Mouse (Mus musculus) adrenal gland, adult 10 weeks (tissue): ENCODE results near the gene Maz. TPM values are rescaled to one million over a fixed set of nuclear protein-coding genes. Genes with fewer than 3 reads are reported as not detected.

Experiments used
- polyA plus RNA-seq: library from polyadenylated mRNA; stranded (reverse); fragments of 350-450 nt; fragmentation: Illumina TruSeq; extraction: RNeasy Lipid Tissue Mini Kit (QIAGEN cat#74804); gene quantifications from one replicate; pipeline ENCODE4 v1.2.3, GENCODE M21; 2014; ENCODE audit warnings: low read depth, low replicate concordance

Gene Maz
- 19.4 TPM for polyA plus RNA-seq

DNA sequence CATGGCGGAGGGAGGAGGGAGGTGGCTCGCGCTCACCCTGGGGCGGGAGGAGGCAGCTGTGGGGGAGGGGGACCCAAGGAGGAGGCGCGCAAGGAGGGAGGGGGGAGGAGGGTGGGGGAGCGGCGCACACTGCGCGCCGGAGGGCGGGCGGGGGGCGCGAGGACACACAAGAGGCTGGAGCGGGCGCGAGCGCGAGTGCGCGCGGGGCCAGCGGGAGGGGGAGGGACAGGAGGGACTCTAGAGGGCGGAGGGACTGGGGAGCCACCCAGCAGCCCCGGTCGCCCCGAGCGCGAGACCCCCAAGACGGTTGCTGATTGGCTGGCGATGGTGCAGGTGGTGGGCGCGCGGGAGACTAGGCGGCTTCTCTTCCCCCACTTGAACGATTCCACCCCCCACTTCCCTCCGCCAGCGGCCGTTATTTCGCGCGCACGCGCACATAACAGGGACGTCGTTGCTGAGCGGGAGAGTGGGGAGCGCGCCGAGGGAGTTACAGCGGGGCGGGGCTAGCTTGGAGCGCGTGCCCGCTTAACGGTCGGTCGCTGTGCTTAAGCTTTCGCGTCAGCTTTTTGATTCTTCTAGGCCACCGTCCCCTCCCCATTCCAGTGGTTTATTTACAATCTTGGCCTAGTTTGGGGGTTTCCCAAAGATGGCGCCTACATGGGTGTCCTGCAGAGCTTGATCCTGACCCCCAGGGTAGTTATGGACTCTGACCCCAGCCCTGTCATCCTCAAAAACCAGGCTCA, at the start of gene Maz:
Gene Maz, minus strand, starts transcription at position 54 of the 743 bp plus-strand sequence.

DNA sequence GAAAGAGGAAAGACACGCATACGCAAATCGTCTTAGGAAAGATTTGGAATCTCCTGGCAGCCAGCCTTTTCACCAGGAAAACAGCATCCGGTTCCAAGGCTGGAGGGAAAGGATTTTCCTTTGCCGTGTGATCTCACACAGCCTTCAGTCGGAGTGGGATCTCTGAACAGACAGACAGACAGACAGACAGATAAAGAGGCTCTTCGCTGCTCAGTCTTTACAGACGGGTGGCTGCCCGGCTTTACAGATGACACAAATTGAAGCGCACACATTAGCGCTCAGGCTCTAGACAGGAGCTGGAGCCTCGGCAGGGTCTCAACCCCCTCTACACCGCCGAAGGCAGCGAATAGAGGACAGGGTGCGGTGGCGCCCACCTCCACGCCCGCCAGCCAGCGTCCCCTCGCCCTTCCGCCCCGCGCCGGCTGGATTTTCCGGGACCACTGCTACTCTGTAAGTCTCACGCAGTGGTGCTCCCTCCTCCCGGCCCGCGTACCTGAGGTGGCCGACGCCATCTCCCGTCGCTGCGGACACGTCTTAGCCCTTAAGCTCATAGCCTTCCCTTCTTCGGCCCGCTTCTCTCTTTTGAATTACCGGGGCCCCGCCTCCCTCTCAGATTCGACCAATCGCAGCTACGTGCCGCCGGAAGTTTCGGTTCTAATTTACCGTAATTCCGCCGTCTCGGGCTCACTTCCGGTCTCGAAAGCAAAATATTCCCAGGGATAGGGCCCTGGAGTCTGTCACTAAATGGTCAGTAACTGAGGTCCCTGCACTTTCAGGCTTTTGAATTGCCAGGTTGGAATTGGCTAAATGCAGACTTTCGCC, 15.2 kb upstream of the Maz start, which contains the start of gene Kif22:
Gene Kif22, minus strand, starts transcription at position 621 of the 822 bp plus-strand sequence.

DNA sequence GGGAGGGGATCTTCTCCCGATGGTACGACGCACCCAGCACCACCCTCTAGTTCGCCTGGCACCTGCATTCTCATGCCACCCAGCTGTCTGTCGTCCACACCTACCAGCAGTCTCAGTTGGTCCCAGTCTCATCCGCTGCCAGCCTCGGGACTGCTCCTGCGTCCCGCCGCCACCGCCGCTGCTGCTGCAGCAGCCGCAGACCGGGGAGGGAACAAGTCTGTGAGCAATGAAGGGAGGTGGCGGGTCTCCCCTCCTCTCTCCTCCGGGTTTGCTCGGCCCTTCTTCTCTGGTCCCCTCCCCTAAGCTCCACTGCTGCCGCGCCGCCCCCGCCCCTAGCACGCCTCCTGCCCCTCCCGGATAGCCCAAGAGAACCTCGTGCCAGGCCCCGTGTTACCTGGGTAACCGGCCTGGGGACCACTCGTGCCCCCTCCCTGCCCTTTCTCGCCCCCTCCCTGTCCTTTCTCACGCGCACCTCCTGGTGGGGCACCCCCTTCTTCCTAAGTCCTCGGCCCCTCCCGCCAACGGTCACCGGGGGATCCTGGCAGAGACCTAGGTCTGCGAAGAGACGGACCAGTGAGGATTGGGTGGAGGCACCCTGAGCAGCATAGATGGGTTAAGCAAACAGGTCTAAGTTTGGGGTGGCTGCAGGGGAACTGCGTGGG, 5.8 kb downstream of the Maz start, which contains the start of the genes Gm42742 and Prrt2:
Gene Gm42742, minus strand, starts transcription at position 197 of the 662 bp plus-strand sequence.
Gene Prrt2, minus strand, starts transcription at position 311 of the 662 bp plus-strand sequence.

DNA sequence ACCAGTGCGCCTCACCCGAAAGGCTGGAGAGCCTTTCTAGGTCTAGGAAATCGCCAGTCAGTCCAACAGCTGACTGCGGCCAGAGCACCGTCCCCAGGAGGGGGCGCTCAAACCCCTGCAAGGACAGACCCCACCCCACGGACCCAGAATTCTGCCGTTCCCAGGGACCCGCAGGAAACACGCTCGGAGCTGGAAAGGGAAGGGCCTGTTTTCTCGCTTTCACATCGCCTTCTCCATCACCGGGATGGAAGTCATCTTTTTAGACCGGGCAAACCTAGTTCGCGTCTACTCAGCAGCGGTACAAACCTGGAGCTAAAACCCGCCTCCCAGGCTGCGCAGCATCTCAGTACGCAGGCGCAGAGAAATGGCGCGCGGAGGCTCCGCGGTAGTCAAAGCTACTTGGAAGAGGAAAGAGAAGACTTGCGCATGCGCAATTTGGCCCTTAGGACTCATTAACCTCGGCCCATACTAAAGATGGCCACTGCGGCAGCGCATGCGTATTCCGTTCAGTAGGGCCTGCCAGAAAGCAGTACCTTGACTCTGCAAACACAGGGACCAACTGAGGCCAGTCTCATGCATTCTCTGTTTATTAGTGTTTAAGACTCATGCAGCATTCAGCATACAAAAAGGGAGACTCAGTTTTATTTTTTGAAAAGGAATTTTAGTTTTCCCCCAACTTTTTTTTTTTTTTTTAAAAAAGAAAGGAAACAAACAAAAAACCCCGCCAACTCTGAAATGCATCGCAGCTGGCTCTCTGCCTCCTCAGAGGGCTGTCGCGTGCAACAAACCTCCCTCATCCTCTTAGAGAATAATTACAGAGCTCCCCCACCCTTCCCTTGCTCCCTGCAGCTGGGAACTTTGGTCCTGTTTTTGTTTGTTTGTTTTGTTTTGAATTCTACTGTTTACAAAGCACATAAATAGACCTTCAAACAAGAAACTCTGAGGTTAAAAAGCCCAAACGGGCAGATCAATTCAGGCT, 9.6 kb downstream of the Maz start, which contains the start of gene Pagr1a:
Gene Pagr1a, minus strand, starts transcription at position 382 of the 979 bp plus-strand sequence.

DNA sequence TGATC, 10.6 kb downstream of the Maz start, which contains the start of gene Pagr1b:
Gene Pagr1b, minus strand, starts transcription at position 4 of the 5 bp plus-strand sequence.

DNA sequence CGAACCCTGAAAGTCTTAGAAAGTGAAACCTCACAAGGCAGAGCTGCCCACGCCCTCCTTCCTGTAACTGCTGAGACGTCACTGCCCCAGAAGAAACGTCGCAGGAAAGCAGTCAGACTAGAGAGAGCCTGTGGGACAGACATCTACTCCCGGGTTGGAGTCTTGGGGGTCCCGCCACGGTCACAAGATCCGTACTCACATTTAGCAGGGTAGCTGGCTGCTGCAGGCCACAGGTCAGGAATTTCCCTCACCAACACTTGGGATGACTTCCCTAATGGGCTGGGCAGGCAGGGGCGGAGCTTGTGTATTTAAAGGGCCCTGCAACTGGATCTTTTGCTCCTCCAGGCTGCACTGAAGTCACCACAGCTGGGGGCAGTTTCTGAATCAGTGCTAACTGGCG, 12.5 kb downstream of the Maz start, which contains the start of gene Mvp:
Gene Mvp, minus strand, starts transcription at position 302 of the 400 bp plus-strand sequence.

DNA sequence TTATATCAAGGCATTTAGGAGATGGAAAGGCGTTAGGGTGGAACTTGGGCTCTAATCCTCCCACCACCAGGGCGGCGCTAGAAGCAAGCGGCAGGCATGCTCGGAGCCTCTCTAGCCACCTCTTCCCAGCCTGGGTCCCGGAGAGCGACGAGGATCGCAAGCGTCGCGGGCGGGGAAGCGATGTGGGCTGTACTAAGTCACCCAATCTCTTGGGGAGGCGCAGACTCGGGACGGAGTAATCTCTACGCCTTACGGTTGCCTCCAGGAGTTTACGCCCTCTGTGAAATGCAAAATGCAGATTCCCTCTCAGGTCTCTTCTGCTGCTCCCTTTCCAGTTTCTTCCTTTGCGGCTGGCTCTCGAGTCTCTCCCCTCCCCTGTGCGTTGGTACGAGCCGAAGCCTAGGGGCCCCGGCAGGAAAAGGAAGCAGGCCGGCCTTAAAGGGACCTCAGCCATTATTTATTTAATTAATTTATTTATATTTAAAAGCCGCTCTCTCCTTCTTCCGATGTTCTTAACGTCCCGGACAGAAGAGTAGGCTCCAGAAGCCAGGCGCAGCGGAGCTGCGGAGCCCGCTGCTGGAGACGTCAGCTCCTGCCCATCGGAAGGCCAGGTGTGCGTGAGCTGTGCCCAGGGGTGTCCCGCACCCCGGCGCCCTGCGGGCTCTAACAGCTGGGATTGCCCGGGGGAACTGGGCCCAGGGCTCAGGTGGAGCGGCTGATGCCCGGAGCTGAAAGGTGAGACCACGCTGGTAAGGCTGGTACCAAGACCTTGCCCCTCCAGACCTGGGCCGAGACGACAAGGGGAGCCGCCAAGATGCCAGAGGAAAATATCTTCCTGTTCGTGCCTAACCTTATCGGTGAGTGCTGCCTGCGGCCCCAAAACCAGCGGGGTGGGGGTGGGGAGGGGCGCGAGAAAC, 50.6 kb downstream of the Maz start, which contains the start of gene Cdiptos:
Gene Cdiptos, minus strand, starts transcription at position 149 of the 917 bp plus-strand sequence.

DNA sequence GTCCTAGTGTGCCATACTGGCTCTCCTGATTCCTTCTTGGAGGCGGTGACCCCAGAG, 51.1 kb downstream of the Maz start, which contains the start of gene Cdipt:
Gene Cdipt, plus strand, starts transcription at position 22 of the 57 bp plus-strand sequence.

Other genes with a start within 250 kb of the Maz start
- not detected for gene Tbx6, start 245.6 kb downstream of the Maz start, polyA plus RNA-seq
- 28.4 TPM for gene Ppp4c, start 234.5 kb downstream of the Maz start, polyA plus RNA-seq
- gene Fam57b, start 229.4 kb downstream of the Maz start, polyA plus RNA-seq: not detected
- not detected for gene 4930451I11Rik, start 195.4 kb downstream of the Maz start, polyA plus RNA-seq
- not detected for gene Doc2a, start 179.6 kb downstream of the Maz start, polyA plus RNA-seq
- gene Hirip3, start 165.1 kb downstream of the Maz start, polyA plus RNA-seq: 10.9 TPM
- gene Ino80e, start 164.7 kb downstream of the Maz start, polyA plus RNA-seq: 13.4 TPM
- gene Taok2, start 142.3 kb downstream of the Maz start, polyA plus RNA-seq: 9.9 TPM
- 8.8 TPM for gene Tmem219, start 104.1 kb downstream of the Maz start, polyA plus RNA-seq
- 3.4 TPM for gene Kctd13, start 98.2 kb downstream of the Maz start, polyA plus RNA-seq
- gene Asphd1, start 77.5 kb downstream of the Maz start, polyA plus RNA-seq: not detected
- gene Sez6l2, start 76.5 kb downstream of the Maz start, polyA plus RNA-seq: 39.4 TPM
- 18.4 TPM for gene Cdipt, start 51.1 kb downstream of the Maz start, polyA plus RNA-seq
- 2.0 TPM for gene Cdiptos, start 50.9 kb downstream of the Maz start, polyA plus RNA-seq
- gene Mvp, start 12.4 kb downstream of the Maz start, polyA plus RNA-seq: 2.0 TPM
- not detected for gene Pagr1b, start 10.6 kb downstream of the Maz start, polyA plus RNA-seq
- not detected for gene Pagr1a, start 9.7 kb downstream of the Maz start, polyA plus RNA-seq
- 0.52 TPM for gene Gm42742, start 5.9 kb downstream of the Maz start, polyA plus RNA-seq
- gene Prrt2, start 5.8 kb downstream of the Maz start, polyA plus RNA-seq: not detected
- gene Kif22, start 15.4 kb upstream of the Maz start, polyA plus RNA-seq: 1.9 TPM
- 1.6 TPM for gene Zg16, start 60.3 kb upstream of the Maz start, polyA plus RNA-seq
- gene AI467606, start 64.3 kb upstream of the Maz start, polyA plus RNA-seq: 0.52 TPM
- 0.29 TPM for gene Qprt, start 95.2 kb upstream of the Maz start, polyA plus RNA-seq
- 0.52 TPM for gene Spn, start 110.8 kb upstream of the Maz start, polyA plus RNA-seq
- gene Cd2bp2, start 169.0 kb upstream of the Maz start, polyA plus RNA-seq: 14.8 TPM
- 3.7 TPM for gene Tbc1d10b, start 181.4 kb upstream of the Maz start, polyA plus RNA-seq
- 9.2 TPM for gene Mylpf, start 181.9 kb upstream of the Maz start, polyA plus RNA-seq
- gene Zfp553, start 206.0 kb upstream of the Maz start, polyA plus RNA-seq: 1.7 TPM
- not detected for gene Sept1, start 206.1 kb upstream of the Maz start, polyA plus RNA-seq
- gene Zfp771, start 217.2 kb upstream of the Maz start, polyA plus RNA-seq: not detected
- not detected for gene Dctpp1, start 233.7 kb upstream of the Maz start, polyA plus RNA-seq
- 78.0 TPM for gene Sephs2, start 247.0 kb upstream of the Maz start, polyA plus RNA-seq